Mouse (Mus musculus) neural tube, embryonic 12.5 days (tissue): ENCODE measurements around the gene Lifr. TPM values are rescaled to one million over a fixed set of nuclear protein-coding genes. Genes with fewer than 3 reads are reported as not detected.

Source experiments
- ATAC-seq: fragments of 200-750 bp; cut with Nextera tagmentation; 2 replicates; pipeline ENCODE4 v1.8.0; 2017; ENCODE audit warnings: low read depth, mild to moderate bottlenecking, moderate TSS enrichment, moderate library complexity; ENCODE audit not compliant: low FRiP score
- H3K27ac ChIP-seq: fragments of 300-500 bp; sonication (generic); 2 replicates; pipeline ENCODE4 v1.5.1; 2016
- H3K27me3 ChIP-seq: fragments of 300-500 bp; sonication (generic); replicated peaks from 2 replicates; pipeline ENCODE4 v1.6.1; 2016; ENCODE audit warnings: mild to moderate bottlenecking
- H3K36me3 ChIP-seq: fragments of 300-500 bp; sonication (generic); 2 replicates; pipeline ENCODE4 v1.6.1; 2016; ENCODE audit warnings: mild to moderate bottlenecking
- H3K4me1 ChIP-seq: fragments of 300-500 bp; sonication (generic); 2 replicates; pipeline ENCODE4 v1.6.1; 2016
- H3K4me2 ChIP-seq: fragments of 300-500 bp; sonication (generic); replicated peaks from 2 replicates; pipeline ENCODE4 v1.6.1; 2016; ENCODE audit warnings: mild to moderate bottlenecking
- H3K4me3 ChIP-seq: fragments of 300-500 bp; sonication (generic); 2 replicates; pipeline ENCODE4 v1.5.1; 2016
- H3K9ac ChIP-seq: fragments of 300-500 bp; sonication (generic); 2 replicates; pipeline ENCODE4 v1.6.1; 2016; ENCODE audit warnings: mild to moderate bottlenecking
- H3K9me3 ChIP-seq: fragments of 300-500 bp; sonication (generic); 2 replicates; pipeline ENCODE4 v1.6.1; 2016; ENCODE audit warnings: mild to moderate bottlenecking
- WGBS: fragments of 180-500 bp; shearing (Covaris S2); methylation state at CpG from one replicate; pipeline ENCODE4 v1.1.7; 2016; 5-methylcytosine and 5-hydroxymethylcytosine counted together
- polyA plus RNA-seq: library from polyadenylated mRNA; unstranded; fragments of >200 nt; fragmentation: Nextera tagmentation; extraction: Ambion mirVana; gene quantifications from 2 replicates; pipeline ENCODE4 v1.2.1, GENCODE M21; 2016

Lifr gene
- polyA plus RNA-seq, 1 experiment from 2014 or later = 23.9 TPM

DNA sequence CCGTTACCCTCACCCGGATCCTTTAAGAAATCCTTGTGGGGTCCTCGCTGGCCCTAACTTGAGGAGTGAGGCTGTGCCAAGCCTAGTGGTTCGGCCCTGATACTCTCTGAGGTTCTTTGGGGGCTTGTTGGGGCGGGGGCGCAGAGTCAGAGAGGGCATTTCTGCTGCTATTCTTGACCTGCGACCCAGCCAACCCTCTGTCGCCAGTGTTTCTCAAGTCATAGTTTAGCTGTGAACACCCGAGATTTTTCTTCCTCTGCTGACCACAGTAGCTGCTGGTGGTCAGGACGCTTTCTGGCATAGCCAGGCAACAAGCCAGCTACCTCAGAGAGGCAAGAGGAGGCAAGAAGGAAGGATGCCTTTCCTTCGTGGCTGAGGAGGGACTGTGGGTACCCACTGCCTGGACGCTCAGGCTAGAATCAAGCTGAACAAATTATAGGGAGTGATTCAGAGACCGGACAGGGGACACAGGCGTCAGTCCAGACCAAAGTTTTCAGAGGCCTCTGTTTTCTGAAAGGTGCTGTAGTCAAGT lies 25.4 kb upstream of the Lifr start:
- Histone ChIP-seq H3K9me3 (no peaks in the 10 kb centered on the region), H3K4me3 (no peak overlapping the region), H3K4me1 (peaks cover 4% of the 10 kb centered on the region), H3K36me3 (no peaks in the 10 kb centered on the region), H3K4me2 (no peak overlapping the region), H3K27ac (no peak overlapping the region), H3K27me3 (no peaks in the 10 kb centered on the region), H3K9ac (no peak overlapping the region)
- WGBS = 88% methylated on average over 14 of the region's 14 CpGs
- ATAC-seq = no peak

DNA sequence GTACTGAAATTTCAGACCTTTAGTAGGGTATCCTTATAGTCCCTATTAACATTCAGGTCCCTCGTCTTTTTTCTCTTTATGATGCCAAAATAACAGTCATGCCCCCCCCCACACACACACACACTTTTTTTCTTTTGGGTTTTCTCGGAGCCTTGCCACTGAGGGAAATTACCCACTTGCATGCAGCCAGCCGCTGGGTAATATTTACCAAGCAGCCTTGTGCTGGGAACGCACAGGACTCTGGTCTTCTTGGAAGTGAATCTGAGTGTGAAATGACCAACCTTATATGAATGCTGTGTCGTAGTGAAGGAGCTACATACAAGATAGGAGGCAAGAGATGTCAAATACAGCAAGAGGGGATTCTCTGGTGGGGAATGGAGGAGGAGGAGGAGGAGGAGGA lies 24.8 kb upstream of the Lifr start:
- no peaks in the 10 kb centered on the region for H3K27me3 ChIP-seq
- WGBS = 82% methylated on average over 5 of the region's 5 CpGs
- no peak overlapping the region for H3K4me3 ChIP-seq
- peaks cover 4% of the 10 kb centered on the region for H3K4me1 ChIP-seq
- H3K27ac ChIP-seq = no peak overlapping the region
- no peaks in the 10 kb centered on the region for H3K36me3 ChIP-seq
- no peaks in the 10 kb centered on the region for H3K9me3 ChIP-seq
- H3K9ac ChIP-seq = no peak overlapping the region
- no peak overlapping the region for H3K4me2 ChIP-seq
- no peak for ATAC-seq

DNA sequence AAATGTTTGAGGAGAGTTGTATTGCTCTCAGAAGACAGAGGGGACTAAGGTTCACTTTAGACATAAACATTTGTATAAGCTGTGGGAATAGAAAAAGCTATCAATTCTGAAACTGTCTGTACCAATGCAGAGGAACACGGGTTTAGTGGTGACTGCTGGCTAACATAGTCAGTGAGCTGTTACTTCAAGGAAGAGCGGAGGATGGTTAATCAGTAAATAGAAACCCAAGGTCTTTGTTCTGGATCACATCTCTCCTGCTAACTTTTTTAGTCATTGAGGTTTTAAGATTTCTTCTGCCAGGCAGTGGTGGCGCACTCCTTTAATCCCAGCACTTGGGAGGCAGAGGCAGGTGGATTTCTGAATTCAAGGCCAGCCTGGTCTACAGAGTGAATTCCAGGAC lies 23.7 kb upstream of the Lifr start:
- ATAC-seq = no peak
- Histone ChIP-seq H3K9me3 (no peaks in the 10 kb centered on the region), H3K4me3 (no peak overlapping the region), H3K27ac (no peak overlapping the region), H3K9ac (no peak overlapping the region), H3K27me3 (no peaks in the 10 kb centered on the region), H3K4me1 (peaks cover 12% of the 10 kb centered on the region), H3K36me3 (no peaks in the 10 kb centered on the region), H3K4me2 (no peak overlapping the region)
- 88% methylated on average over 3 of the region's 3 CpGs for WGBS

DNA sequence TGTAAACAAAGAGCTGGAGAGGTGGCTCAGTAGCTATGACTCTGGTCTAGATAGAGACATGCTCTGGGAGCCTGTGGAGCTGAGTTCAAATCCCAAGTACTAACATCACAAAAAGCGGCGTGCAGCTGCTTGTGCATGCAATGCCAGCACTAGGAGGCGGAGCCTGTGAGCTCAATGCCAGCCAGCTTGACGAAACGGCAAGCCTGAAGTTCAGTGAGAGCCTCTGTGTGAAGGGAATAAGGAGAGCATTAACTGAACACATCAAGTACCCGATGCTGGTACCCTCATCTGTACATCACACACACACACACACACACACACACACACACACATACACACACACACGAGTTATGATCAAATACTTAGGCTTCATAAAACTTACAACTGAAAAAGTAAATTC lies 21.0 kb upstream of the Lifr start:
- H3K4me3 ChIP-seq = no peak overlapping the region
- no peaks in the 10 kb centered on the region for H3K27me3 ChIP-seq
- H3K4me1 ChIP-seq = peaks cover 8% of the 10 kb centered on the region
- H3K27ac ChIP-seq = no peak overlapping the region
- no peaks in the 10 kb centered on the region for H3K9me3 ChIP-seq
- no peaks in the 10 kb centered on the region for H3K36me3 ChIP-seq
- no peak overlapping the region for H3K4me2 ChIP-seq
- ATAC-seq = peak; percentile 37; the same call in 1 of the 2 replicates
- 58% methylated on average over 7 of the region's 7 CpGs for WGBS
- no peak overlapping the region for H3K9ac ChIP-seq

DNA sequence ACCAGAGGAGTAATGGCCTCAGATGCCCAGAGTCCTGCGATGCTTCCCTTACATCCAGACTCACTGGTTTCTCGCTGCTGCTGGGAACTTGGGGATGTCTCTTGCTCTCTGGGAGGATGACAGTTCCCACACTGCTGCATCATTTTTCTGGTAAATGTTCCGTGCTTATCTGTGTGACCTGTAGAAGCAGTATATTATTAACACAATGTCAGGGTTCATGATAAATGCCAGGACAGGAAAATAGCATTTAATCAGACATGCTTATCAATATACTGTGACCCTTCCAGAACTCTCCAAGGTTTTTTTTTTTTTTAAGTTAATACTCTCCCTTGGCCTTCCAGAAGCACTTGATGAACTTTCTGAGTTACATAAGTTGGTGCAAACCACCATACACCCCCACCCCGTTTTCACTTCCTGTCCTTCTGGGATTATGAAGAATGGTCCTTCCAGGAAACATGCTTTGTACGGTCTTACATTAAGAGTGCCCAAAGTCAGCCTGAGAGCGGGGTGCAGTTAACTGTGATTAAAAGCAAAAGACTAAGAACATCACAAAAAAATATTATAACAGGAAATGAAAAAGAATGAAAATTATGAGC lies 20.1 kb upstream of the Lifr start:
- Histone ChIP-seq H3K4me3 (no peak overlapping the region), H3K27me3 (no peaks in the 10 kb centered on the region), H3K4me2 (no peak overlapping the region), H3K9me3 (no peaks in the 10 kb centered on the region), H3K9ac (no peak overlapping the region), H3K4me1 (peaks cover 8% of the 10 kb centered on the region), H3K36me3 (no peaks in the 10 kb centered on the region), H3K27ac (no peak overlapping the region)
- 79% methylated on average over 6 of the region's 6 CpGs for WGBS
- ATAC-seq = no peak

DNA sequence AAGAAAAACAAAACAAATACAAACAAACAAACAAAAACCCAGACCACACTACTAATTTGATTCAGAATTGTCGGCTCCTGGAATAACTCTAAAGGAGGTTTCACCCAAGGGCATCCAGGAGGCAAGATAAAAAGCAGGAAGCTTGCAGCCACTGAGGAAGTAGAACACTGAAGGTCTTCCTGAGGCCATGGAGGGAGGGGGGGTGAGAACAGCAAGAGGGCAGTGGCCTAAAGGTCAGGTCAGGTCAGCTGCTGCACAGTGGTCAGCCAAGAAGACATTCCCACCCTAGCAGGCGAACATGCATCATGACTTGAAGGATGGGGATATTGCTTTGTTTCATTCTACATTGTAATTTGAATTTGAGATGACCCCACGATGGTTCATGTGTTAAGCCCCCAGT lies 17.1 kb upstream of the Lifr start:
- 62% methylated on average over 3 of the region's 3 CpGs for whole genome bisulfite sequencing
- Histone ChIP-seq H3K27ac (no peak overlapping the region), H3K9ac (no peak overlapping the region), H3K9me3 (no peaks in the 10 kb centered on the region), H3K27me3 (no peaks in the 10 kb centered on the region), H3K4me1 (peaks cover 8% of the 10 kb centered on the region), H3K4me2 (no peak overlapping the region), H3K36me3 (no peaks in the 10 kb centered on the region), H3K4me3 (no peak overlapping the region)
- ATAC-seq = no peak

DNA sequence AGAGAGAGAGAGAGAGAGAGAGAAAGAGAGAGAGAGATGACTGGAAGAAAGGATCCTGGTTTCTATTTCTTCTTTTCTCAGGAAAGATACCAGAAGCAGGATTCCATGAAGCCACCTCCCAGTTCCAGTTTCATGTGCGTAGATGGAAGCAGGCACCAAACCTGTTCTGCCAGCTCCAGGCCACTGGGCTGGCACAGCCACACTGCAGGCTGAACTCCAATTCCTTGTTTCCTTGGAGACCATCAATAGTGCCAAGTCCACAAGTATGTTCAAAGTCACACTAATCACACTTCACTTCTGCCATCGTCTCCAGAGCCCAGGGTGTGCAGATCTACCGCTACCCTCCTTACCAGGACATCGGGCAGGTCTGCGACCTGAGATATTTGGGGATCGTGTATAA lies 15.2 kb upstream of the Lifr start:
- Histone ChIP-seq H3K4me3 (no peak overlapping the region), H3K27me3 (no peaks in the 10 kb centered on the region), H3K9ac (no peak overlapping the region), H3K27ac (no peak overlapping the region), H3K36me3 (no peaks in the 10 kb centered on the region), H3K4me2 (no peak overlapping the region), H3K9me3 (no peaks in the 10 kb centered on the region), H3K4me1 (peaks cover 8% of the 10 kb centered on the region)
- WGBS = 78% methylated on average over 6 of the region's 6 CpGs
- ATAC-seq = no peak

DNA sequence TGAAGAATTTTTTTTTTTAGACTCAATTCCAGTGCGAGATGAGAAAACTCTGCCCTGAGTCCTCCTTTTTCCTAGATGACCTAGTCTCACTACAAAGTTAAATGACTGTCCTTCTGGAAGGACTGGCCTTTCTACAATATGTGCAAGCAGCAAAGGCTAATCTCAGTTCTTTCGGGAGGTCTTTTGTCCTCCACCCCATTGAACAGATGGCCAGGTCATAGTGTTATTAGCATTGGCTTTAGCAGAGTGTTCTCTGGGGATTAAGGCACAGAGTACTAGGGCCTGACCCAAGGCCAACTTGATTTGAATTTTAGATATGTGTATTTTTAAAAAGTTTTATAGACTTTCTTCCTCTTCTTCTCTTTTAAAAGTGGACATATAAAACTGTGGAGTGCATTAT lies 12.1 kb upstream of the Lifr start:
- no peak overlapping the region for H3K27ac ChIP-seq
- H3K4me3 ChIP-seq = no peak overlapping the region
- no peaks in the 10 kb centered on the region for H3K36me3 ChIP-seq
- 57% methylated on average over 2 of the region's 2 CpGs for WGBS
- no peak overlapping the region for H3K4me2 ChIP-seq
- no peak overlapping the region for H3K9ac ChIP-seq
- no peaks in the 10 kb centered on the region for H3K4me1 ChIP-seq
- H3K9me3 ChIP-seq = no peaks in the 10 kb centered on the region
- H3K27me3 ChIP-seq = no peaks in the 10 kb centered on the region
- no peak for ATAC-seq

DNA sequence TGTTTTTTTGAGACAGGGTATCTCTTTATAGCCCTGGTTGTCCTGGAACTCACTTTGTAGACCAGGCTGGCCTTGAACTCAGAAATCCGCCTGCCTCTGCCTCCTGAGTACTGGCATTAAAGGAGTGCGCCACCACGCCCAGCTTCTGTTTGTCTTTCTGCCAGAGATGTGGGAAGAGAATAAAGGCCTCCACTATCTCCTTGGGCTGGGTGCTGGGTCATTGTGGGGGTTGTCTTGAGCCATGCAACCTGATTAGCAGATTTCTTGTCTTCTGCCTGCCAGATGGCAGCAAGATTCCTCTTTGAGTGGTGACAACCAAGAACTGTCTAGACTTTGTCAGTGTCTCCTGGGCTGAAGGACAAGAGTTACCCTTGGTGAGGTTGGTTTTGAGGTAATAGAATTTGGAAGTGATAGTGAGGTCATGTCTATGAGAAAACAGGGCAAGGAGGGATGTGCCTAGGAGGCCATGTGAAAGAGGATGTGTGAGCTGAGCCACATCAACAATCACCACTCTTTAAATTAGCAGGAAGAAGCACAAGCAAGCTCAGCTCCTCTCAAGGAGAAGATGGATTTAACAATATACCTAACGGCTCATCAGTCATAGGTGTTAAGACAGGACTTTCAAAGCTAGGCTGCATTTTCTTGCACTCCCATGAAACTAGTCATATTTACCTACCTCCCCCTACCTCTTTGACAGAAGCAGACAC lies 10.6 kb upstream of the Lifr start:
- Histone ChIP-seq H3K9me3 (no peaks in the 10 kb centered on the region), H3K4me3 (no peak overlapping the region), H3K27ac (no peak overlapping the region), H3K27me3 (no peaks in the 10 kb centered on the region), H3K4me2 (no peak overlapping the region), H3K36me3 (no peaks in the 10 kb centered on the region), H3K9ac (no peak overlapping the region), H3K4me1 (no peaks in the 10 kb centered on the region)
- 93% methylated on average over 4 of the region's 4 CpGs for WGBS
- ATAC-seq = no peak

DNA sequence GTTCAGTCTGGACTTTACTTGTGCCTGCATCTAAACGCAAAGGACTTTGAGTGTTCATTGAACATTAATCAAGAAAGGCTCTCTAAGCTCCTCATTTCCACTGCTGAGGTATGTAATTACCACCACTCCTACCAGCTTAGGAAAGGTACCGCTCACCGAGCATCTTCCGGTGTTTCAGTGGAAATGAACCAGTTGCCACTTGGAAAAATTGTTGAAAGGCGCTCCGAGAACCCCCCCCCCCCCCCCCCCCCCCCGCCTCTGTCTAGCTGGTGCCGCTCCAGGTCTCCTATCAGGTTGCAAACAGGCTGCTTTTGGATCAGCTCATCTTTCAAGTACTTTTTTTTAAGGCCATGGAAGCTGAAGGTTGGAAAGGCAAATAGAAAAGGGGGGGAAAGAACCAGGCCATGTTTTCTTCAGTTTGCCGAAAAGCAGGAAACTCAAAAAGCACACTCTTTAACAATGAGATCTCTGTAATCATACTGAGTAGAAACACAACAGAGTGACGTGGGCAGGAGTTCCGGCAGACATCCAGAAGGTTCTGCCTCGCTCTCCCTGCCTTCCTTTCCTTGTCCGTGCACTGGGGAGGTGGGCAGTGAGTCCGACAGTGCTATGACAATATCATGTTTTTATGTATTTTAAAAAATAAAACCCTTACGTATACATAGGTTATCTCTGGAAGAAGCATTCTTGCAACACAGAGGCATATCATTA lies 9.3 kb upstream of the Lifr start:
- Histone ChIP-seq H3K4me3 (no peak overlapping the region), H3K4me2 (no peak overlapping the region), H3K36me3 (no peaks in the 10 kb centered on the region), H3K27me3 (no peaks in the 10 kb centered on the region), H3K9me3 (no peaks in the 10 kb centered on the region), H3K9ac (no peak overlapping the region), H3K27ac (no peak overlapping the region), H3K4me1 (no peaks in the 10 kb centered on the region)
- WGBS = 89% methylated on average over 14 of the region's 15 CpGs
- no peak for ATAC-seq

DNA sequence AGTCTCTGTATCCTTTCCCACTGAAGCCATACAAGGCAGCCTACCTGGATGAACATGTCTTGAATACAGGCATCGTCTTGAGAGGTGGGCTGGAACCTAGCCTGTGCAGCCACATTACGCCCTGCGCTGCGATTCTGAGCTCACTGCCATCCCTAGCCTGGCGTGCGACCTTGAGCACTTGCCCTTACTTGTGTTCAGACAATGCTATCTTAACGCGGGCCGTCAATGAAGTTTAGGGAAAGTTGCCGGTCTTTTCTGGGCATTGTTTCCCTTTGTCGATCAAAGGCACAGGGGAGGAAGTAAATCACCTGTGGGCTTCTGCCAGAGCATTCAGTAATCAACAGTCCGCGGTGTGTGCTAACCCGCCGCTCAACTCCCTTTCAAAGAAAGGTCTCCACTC lies 8.6 kb upstream of the Lifr start:
- H3K9me3 ChIP-seq = no peaks in the 10 kb centered on the region
- no peaks in the 10 kb centered on the region for H3K4me1 ChIP-seq
- no peaks in the 10 kb centered on the region for H3K36me3 ChIP-seq
- no peak overlapping the region for H3K27ac ChIP-seq
- H3K9ac ChIP-seq = no peak overlapping the region
- ATAC-seq = no peak
- no peaks in the 10 kb centered on the region for H3K27me3 ChIP-seq
- no peak overlapping the region for H3K4me2 ChIP-seq
- 36% methylated on average over 15 of the region's 15 CpGs for WGBS
- H3K4me3 ChIP-seq = no peak overlapping the region

DNA sequence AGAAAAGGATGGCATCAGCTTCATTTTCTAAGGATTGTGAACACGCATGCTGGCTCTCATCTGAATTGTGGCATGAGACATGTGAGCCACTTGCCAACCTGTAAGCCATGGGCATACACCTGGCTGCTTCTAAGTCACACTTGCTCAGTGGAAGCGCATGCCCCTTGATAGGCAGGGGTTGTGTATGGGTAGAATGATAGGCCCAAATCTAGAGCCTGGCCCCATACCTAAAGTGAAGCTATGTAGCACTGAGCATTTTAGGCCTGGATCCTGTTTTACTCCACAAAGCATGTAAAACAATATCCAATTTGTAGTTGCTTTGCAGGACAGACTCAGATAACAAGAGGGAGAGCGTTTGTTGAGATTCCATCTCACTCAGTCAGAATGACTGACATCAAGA lies 7.5 kb upstream of the Lifr start:
- Histone ChIP-seq H3K36me3 (no peaks in the 10 kb centered on the region), H3K4me2 (no peak overlapping the region), H3K27ac (no peak overlapping the region), H3K4me1 (no peaks in the 10 kb centered on the region), H3K9me3 (no peaks in the 10 kb centered on the region), H3K4me3 (no peak overlapping the region), H3K9ac (no peak overlapping the region), H3K27me3 (no peaks in the 10 kb centered on the region)
- ATAC-seq = no peak
- 96% methylated on average over 3 of the region's 3 CpGs for WGBS
